Mouse (Mus musculus): ENCODE results near the gene Snn.
A peak's percentile ranks its signal among the peaks of the same experiment; 100 is the strongest.

The Snn gene

DNA sequence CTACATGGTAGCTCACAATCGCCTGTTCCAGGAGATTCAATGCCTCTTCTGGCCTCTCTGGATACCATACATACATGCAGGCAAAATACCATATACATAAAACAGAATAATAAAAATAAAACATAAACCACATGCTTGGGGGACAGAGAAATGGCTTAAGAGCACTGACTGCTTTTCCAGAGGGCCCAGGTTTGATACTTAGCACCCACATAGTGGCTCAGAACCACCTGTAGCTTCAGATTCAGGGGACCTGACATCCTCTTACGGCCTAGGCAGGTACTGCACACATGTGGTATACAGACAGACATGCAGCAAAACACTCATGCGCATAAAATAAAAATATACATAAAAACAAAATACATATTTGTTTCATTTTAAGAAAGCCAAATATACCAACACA, 25.6 kb downstream of the Snn start:
- DNase-seq (ENCODE audit: low spot score), result no peak

DNA sequence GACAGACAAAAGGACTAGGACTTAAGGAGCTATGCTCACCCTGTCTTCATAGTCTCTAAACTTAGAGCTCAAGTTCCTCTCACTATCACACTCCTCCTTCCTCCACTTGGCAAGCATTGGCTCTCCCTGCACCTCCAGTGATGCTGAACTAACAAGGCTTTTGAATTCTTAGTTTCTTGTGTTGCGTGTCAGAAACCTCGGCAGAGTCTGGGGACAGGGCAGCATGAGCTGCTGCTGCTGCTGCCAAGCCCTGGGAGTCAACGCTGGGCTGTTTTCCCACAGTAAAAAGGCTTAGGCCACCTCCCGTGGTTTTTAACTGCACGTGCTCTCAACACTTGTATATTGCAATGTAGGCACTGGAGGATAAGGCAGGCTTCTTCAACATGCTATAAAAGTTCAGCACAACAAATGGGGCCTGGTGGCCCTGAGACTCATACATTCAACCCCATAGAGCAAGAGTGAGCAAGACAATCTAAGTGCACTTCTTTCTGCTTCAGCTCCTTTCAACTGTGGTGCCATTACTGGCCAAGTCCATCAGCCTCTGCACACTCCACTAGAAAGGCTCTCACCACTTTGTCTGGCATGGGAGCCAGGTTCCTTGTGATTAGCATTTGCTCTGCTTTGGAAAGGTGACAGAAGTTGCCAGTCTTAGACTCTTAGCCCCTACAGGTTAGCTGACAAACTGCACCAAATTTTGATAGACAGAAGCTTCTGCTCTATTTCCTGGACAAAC, 26.3 kb downstream of the Snn start:
- no peak for DNase-seq (ENCODE audit: low spot score)

DNA sequence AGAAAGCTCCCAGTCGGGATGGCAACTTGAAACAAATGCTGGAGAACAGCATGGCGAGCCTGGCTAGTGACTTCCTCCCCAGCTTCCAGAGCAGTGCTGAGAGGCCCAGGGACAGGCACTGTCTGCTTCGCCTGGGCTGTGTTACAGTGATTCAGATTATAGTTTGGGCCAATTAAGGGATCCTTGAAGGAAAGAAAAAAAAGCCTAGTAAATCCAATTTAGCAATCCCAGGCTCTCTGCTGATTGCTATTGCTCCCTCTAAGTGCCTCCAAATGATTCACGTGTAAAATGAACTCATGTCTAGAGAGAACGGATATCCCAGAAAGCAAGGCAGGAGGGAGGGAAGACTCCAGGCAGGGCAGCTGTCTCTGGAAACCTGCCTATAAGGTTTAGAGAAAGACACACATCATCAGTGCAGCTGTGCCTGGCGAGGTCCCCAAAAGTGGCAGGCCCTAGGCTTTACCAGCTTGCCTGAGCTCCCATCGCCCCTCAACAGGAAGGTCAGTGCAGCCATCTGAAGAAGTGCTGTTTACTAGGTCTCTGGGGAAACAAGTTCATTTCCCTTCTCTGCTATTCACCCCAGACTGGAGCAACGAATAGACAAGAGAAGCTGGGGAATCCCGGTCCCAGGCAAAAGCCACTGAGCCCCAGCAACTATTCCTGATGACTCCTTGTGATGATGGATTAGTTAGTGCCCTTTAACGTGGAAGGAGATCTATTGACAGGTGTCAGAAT, 30.3 kb downstream of the Snn start:
- no peak for DNase-seq (ENCODE audit: low spot score)

DNA sequence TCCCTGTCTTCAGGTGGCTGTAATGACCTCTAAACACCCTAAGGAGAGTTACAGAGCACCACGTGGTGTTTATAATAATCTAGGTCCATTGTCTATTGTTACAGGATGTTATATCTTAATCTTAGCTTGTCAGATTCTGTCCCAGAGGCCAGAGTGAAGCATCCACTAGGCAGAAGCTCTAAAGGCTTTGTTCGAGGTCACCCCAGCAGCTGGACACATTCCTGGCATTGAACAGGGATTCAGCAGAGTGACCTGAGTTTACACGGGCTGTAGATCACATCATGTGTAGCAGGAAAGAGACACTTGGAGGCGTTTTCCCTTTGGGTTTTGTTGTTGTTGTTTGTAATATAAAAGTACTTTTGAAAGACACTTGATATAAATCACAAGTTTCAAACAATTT, 31.3 kb downstream of the Snn start:
- no peak for DNase-seq (ENCODE audit: low spot score)

DNA sequence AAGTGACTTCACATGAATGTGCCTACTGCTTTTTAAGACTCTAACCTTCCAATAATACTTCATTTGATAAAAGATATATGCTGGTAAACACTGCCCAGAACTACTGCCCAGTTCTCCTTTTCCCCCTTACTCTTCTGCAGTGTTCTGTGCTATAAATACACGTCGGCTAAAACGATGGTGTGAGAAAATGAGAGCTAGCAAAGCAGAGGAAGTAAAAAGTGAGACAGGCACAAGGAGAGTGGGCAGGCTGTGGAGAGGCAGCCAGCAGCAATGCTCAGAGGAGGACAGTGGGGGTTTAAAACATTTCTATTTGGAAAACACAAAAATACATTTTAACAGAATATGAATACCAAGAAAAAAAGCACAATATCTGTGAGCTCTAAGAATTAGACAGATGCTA, 31.8 kb downstream of the Snn start:
- peak; percentile 49 for DNase-seq (ENCODE audit: low spot score)

DNA sequence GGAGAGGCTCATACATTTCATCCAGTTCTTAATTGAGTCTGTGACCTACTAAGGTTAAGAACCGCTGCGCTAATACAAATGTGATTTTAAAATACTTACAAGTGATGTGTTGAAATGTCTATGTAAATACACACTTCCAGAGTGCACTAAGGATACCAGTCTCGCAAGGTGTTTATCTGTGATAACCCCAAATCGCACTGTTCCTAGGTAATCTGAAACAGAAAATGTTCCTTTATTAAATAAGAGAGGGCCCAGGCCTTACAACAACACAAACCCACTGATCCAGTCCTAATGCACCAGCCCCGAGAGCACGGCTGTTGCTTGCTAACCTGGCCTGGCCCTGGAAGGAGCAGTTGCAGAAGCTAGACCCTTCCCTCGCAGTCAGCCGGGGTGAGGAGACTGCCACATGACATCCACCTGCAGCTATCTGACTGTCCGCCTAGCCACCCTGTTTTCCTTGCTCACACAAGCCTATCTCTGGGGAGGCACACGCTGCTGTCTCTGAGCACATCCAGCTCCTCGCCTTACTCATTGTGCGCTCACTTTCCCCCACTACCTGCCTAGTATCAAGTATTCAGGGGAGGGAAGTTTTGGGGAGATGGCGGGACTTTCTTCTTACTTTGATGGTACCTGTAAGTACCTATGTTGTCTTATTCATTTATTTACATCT, 33.1 kb downstream of the Snn start:
- DNase-seq (ENCODE audit: low spot score), result no peak

DNA sequence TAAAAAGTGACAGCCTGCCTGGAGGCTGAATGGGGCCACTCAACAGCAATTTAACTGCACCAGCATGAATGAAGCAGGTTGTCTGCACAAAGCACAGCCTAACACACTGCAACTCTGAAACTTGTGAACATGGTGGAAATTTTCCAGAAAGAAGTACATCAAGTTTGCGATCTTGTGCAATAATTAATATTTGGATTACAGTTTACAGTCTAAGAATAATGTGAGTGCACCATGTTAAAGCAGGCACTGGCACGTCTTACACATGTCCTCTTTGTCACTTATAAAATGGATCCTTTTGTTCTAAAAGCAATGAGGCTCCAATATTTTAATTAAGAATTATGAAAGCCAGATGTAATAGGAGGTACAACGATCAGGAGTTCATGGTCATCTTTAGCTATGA, 36.6 kb downstream of the Snn start:
- no peak for DNase-seq (ENCODE audit: low spot score)

DNA sequence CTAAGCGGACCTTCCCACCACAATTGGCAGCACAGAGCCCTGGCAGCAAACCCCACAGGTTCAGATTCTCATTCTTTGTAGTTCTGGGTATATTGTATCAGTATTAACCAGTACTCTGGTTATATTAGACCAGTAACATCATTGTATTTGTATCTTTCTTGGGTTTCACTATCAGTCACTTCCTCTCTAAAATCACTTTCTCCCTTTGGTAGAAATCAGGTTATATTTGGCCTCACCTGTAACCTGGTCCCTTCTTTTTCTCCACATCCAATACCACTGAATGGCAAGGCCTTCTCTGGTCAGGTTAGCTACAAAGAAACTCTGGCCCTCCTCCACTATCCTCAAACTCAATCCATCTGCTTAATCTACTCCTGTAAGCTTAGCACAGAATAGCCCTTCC, 44.2 kb downstream of the Snn start:
- no peak for DNase-seq (ENCODE audit: low spot score)

DNA sequence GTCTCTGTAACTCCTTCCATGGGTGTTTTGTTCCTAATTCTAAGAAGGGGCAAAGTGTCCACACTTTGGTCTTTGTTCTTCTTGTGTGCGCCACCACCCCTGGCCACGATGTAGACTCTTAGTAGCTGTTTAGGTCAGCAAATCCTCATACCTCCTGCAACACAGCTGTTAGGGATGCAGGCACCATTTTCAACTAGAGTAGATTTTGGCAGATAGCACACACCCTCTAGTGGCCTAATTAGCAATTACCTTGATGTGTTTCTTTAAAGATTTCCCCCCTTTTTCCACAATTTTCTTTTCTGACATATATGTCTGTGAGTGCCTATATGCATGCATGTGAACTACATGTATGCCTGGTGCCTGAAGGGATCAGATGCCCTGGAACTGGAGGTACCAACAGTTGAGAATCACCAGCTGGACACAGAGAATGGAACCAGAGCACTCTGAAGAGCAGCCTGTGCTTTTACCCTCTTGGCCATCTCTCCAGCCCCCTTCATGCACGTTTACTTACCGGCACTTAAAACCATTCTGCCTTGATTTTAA, 48.5 kb downstream of the Snn start:
- no peak for DNase-seq (ENCODE audit: low spot score)

DNA sequence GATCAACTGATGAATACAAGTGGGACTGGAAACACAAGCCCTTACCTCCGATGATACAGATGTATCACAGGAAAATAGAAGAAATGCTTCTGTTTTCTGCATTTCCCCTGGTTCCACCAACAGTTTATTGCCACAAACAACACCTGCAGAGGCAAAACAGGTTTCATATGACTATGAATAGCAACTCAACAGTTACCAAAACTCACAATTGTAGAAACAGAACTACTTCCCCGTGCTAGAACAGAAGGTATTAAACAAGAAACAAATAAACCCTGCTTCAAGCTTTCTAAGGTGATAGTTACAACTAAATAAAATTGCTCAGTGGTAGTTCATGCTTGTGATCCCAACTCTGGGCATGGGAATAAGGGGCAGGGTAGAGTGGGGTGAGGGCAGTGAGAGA, 61.9 kb downstream of the Snn start:
- DNase-seq (ENCODE audit: low spot score), result no peak

DNA sequence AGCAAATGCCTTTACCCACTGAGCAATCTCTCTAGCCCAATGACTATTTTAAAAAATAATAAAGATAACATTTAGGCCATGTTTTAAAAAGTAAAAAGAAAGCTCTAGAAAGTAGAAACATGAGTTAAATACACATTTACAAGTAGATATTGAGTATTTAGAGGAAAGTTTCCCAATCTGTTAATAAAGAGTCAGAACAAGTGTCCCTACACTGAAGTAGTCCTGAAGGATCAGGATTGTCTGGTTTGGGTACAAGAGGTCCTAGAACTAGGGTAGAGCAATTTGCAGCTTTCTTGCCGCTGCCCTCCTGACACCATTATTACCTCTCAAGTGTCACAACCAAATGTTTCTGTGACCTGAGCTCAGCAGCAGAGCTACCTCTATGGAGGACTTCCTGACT, 63.4 kb downstream of the Snn start:
- no peak for DNase-seq (ENCODE audit: low spot score)
